Mouse (Mus musculus): ENCODE measurements around the gene Hist1h1e. TPM values are rescaled to one million over a fixed set of nuclear protein-coding genes. Genes with fewer than 3 reads are reported as not detected.
A peak's percentile ranks its signal among the peaks of the same experiment; 100 is the strongest.
"Not testable (repeated sequence)": the region's sequence is repeated elsewhere in the genome, so short reads cannot be mapped to it uniquely, and the experiment has no call there.

Hist1h1e gene
- polyA plus RNA-seq (2016; fragmentation: Nextera tagmentation; extraction: Ambion mirVana), result 19.6 and 20.6 TPM in 2 replicates

DNA sequence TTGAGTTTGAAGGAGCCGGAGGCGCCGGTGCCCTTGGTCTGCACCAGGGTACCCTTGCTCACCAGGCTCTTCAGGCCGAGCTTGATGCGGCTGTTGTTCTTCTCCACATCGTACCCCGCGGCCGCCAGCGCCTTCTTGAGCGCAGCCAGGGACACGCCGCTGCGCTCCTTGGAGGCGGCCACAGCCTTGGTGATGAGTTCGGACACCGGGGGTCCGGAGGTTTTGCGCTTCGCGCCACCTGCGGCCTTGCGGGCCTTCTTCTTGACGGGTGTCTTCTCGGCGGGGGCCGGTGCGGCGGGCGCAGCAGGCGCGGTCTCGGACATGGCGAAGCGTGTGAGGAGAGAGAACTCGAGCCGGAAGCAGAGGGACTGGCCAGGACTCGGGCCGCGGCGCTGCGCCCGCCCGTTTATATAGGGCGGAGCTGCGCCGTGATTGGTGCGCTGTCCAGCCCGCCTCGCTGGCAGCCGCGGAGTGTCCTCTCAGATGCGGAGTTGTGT lies at the start of gene Hist1h1e:
Gene Hist1h1e (minus strand): TSS at position 384 of the 497 bp plus-strand sequence.
- Histone ChIP-seq H3K4me3 (peak within 1 kb of the TSS; percentile 57), H3K27ac (peak within 1 kb of the TSS; percentile 91), H3K4me1 (peaks cover 18% of the 10 kb centered on the region)
- WGBS, result under 1% methylated on average over 53 of the region's 53 CpGs
- H3K36me3 ChIP-seq; H3K27me3 ChIP-seq (ENCODE audit: low read depth, poor library complexity, severe bottlenecking); H3K9me3 ChIP-seq (replicated peaks): not testable (repeated sequence)
- DNase-seq (ENCODE audit: low spot score), result peak; percentile 93

DNA sequence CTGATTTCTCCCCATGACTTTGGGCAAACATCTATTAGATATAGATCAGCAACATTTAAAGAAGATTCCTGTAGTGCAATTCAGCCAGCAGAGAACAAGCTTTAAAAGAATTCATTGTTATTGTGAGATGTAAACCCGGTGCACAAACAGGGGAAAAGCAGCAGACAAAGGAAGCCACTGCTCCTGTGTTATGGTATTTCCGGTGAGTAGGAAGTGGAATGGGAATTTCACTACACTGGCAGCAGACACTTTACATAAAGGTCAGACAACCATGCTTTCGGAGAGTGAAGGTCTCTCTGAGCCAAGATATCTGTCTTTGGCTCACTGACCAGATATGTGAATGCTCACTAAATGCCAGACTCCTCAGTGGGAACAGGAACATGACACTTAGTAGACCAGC lies 40.2 kb upstream of the Hist1h1e start:
- no peak overlapping the region for H3K4me3 ChIP-seq
- H3K36me3 ChIP-seq, result no peaks in the 10 kb centered on the region
- 87% methylated on average over 3 of the region's 3 CpGs for WGBS
- DNase-seq (ENCODE audit: low spot score), result no peak
- H3K27ac ChIP-seq, result no peak overlapping the region
- H3K27me3 ChIP-seq (ENCODE audit: low read depth, poor library complexity, severe bottlenecking), result no peaks in the 10 kb centered on the region
- H3K9me3 ChIP-seq (replicated peaks), result no peaks in the 10 kb centered on the region
- H3K4me1 ChIP-seq, result no peaks in the 10 kb centered on the region

DNA sequence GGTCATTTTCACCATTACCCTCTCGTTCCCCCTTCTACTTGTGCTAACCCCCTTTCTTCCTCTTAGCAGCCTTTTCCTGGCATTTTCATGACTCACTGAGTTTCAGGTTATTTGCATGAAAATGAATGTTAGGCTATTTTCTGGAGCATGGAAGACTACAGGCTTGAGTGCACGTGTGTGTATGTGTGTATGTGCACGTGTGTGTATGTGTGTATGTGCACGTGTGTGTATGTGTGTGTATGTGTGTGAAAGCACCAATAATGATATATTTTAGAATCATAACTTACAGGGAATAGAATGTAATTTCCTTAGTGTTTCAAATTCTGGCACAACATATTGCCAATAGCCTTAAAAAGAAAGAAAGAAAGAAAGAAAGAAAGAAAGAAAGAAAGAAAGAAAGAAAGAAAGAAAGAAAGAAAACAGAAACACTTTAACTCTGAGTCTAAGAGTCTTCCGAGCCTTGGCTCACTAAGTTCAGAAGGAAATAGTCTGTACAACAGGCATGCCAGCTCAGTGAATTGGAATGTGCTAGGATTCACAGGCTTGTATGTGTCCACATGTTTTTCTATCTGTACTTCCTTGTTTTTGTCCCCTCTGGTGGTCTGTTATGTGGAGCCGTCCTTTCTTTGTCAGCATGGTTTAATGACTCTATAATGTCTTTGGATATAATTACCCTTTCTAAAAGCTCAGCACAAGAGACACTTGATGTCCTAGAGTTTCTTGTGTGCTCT lies 37.4 kb upstream of the Hist1h1e start:
- Histone ChIP-seq H3K9me3 (replicated peaks) (no peaks in the 10 kb centered on the region), H3K36me3 (no peaks in the 10 kb centered on the region), H3K4me1 (no peaks in the 10 kb centered on the region), H3K4me3 (no peak overlapping the region), H3K27ac (no peak overlapping the region), H3K27me3 (ENCODE audit: low read depth, poor library complexity, severe bottlenecking) (no peaks in the 10 kb centered on the region)
- no peak for DNase-seq (ENCODE audit: low spot score)
- WGBS, result 81% methylated on average over 6 of the region's 6 CpGs

DNA sequence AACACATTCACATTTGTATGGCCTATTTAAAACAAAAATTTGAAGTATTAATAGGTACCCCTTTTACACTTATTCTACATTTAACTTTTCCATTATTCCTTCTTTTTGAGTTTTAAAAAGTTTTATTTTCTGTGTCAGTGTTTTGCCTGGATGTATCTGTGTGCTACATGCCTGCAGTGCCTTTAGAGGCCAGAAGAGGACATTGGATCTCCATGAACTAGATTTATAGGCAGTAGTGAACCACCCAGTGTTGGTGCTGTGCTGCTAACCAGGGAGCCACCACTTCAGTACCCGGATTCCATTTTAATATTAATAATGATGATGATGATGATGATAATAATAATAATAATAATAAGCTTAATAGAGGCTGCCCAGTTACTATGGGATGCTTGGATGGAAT lies 8.3 kb upstream of the Hist1h1e start:
- Histone ChIP-seq H3K4me3 (no peak overlapping the region), H3K27me3 (ENCODE audit: low read depth, poor library complexity, severe bottlenecking) (no peaks in the 10 kb centered on the region), H3K4me1 (no peaks in the 10 kb centered on the region), H3K27ac (no peak overlapping the region), H3K36me3 (no peaks in the 10 kb centered on the region), H3K9me3 (replicated peaks) (no peaks in the 10 kb centered on the region)
- 35% methylated on average over 1 of the region's 1 CpGs for WGBS
- DNase-seq (ENCODE audit: low spot score), result no peak

DNA sequence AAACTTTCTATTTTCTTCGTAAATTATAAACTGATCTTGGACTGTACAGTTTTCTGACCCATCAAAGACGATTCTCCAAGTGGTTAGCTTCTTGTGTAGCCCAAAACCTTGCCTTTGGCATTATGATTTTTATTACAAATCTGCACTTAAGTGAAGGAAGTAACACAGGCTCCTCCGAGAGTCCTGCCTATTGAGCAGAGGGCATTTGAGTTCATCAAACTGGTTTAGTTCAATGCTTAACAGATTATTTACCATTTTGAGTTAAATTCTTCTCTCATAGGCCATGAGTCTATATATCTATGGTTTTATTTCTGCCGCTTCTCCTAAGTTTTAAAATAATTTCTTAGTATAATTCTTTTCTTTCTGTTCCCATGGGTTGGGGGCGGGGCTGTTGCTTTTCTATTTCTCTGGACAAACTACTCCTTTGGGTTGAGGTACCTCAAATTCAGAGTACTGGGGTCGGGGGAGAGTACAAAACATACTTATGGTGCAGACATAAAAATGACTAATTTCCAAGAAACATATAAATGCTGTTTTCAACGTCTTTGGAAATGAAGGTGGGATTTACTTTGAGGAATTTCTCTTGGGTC lies 598 bp upstream of the Hist1h1e start:
- Histone ChIP-seq H3K9me3 (replicated peaks) (no peaks in the 10 kb centered on the region), H3K4me1 (peaks cover 18% of the 10 kb centered on the region), H3K36me3 (no peaks in the 10 kb centered on the region), H3K4me3 (peak overlapping the region; percentile 57), H3K27me3 (ENCODE audit: low read depth, poor library complexity, severe bottlenecking) (no peaks in the 10 kb centered on the region), H3K27ac (peak overlapping the region; percentile 91)
- WGBS, result 34% methylated on average over 7 of the region's 7 CpGs
- no peak for DNase-seq (ENCODE audit: low spot score)

DNA sequence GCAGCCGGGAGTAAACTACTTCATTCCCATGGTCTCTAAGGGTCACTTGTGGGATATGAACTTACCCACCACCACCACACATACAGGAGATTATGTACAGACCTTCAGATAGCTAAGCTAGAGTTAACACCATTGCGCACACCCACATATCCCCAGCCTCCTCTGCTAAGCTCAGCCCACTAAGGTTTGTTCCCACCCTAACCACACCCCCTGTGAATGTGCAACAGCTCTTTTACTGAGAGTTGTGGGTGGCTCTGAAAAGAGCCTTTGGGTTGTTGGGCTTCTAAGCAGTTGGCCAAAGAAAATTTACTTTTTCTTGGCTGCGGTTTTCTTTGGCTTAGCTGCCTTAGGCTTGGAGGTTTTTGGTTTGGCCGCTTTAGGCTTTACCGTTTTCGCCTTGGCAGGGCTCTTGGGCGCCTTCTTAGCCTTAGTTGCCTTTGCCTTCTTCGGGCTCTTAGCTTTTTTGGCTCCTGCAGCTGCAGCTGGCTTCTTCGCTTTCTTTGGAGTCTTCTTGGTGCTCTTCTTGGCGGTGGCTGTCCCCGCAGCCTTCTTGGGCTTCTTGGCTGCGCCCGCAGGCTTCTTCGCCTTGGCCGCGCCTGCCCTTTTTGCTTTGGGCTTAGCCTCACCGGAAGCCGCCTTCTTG lies 705 bp downstream of the Hist1h1e start:
- Histone ChIP-seq H3K27ac (peak overlapping the region; percentile 91), H3K27me3 (ENCODE audit: low read depth, poor library complexity, severe bottlenecking) (no peaks in the 10 kb centered on the region), H3K36me3 (no peaks in the 10 kb centered on the region), H3K4me3 (peak overlapping the region; percentile 57), H3K4me1 (peaks cover 18% of the 10 kb centered on the region), H3K9me3 (replicated peaks) (no peaks in the 10 kb centered on the region)
- WGBS, result under 1% methylated on average over 18 of the region's 18 CpGs
- peak; percentile 76 for DNase-seq (ENCODE audit: low spot score)

DNA sequence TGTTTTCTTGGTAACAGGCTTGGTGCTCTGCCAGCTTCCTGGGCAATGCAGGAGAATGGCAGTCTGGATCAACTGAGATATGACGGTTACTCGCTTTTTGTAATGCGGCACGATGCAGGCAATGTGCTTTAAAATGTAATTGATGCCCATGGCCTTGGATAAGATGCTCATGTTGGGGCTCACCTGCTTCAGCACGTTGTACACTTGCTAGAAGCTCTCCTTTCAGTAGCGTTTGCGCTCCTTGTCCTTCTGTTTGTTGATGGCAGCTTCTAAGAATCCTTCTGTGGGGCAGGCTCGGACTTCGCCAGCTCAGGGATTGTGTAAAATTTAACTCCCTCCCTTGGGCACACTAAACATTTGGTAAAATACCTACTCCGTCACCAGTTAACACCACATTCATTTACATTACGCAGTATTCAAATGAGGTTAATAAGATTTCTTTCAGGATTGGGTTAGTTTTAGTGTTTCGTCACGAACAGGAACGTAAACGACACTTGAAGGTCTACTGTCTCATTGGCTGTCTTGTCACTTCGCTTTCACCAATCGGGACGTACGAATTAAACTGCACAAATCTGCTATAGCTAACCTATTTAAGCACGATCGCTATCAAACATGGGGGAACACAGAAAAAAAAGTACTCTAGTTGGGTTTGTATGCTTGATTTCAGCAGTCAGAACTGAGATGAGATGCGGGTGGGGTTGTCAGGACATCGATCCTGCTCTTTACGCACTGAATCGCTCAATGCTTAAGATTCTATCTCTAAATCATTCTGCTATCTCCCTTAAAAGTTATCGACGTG lies 1.4 kb downstream of the Hist1h1e start, which contains the start of gene Hist1h2be:
Gene Hist1h2be (minus strand): TSS at position 392 of the 799 bp plus-strand sequence.
- Histone ChIP-seq H3K27me3 (ENCODE audit: low read depth, poor library complexity, severe bottlenecking) (no peaks in the 10 kb centered on the region), H3K27ac (peak within 1 kb of the TSS; percentile 91), H3K36me3 (no peaks in the 10 kb centered on the region), H3K4me1 (peaks cover 18% of the 10 kb centered on the region), H3K9me3 (replicated peaks) (no peaks in the 10 kb centered on the region), H3K4me3 (peak within 1 kb of the TSS; percentile 57)
- WGBS, result 1% methylated on average over 27 of the region's 27 CpGs
- peak; percentile 68 for DNase-seq (ENCODE audit: low spot score)

DNA sequence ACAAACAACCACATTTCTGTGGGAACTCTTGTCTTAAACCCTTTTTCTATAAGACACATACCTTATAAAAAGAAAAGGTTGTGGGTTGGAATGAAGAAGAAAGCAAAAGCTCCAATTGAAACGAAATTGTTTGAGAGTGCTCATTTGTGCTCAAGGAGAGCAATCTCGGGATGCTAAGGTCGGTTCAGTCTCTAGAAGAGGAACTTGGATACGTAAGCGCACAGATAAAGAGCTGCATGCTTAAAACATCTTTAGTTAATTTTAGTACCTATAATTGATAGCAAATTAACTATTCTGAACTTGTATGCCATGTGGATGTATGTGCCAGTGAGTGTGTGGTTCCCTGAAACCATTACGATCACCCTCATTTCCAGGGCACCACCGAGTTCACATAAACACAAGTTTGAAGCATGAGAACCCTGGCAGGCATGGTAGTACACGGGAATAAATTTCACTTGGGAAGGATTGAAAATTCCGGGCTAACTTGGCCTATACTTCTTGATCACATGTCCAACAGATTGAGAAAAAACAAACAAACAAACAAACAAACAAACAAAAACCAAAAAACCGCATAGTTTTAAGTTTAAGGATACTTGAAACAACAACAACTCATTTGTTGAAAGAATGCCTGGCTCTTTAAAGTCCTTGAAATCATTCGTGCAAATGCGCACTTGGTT lies 2.2 kb downstream of the Hist1h1e start:
- 61% methylated on average over 12 of the region's 12 CpGs for WGBS
- Histone ChIP-seq H3K4me3 (peak overlapping the region; percentile 57), H3K27ac (peak overlapping the region; percentile 91), H3K36me3 (no peaks in the 10 kb centered on the region), H3K4me1 (peaks cover 18% of the 10 kb centered on the region), H3K9me3 (replicated peaks) (no peaks in the 10 kb centered on the region), H3K27me3 (ENCODE audit: low read depth, poor library complexity, severe bottlenecking) (no peaks in the 10 kb centered on the region)
- no peak for DNase-seq (ENCODE audit: low spot score)

DNA sequence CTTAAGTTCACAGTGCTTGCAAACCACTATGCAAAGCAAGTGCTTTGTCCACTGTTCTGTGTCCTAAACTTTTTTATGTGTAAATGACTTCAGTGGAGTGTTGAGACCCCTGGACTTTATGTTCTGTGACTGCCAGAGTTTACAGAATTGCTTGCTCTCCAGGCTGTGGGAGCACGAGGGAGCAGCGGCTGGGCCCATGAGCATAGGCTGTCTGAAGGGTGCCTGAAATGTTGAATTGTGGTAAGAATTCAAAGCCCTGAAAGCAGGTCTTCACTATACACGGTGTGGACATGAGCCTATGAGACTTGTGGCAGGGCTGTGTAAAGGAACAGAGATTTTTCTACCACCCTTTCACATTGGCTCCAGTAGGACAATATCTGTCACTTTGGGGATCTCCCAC lies 10.7 kb downstream of the Hist1h1e start:
- Histone ChIP-seq H3K9me3 (replicated peaks) (no peaks in the 10 kb centered on the region), H3K4me1 (no peaks in the 10 kb centered on the region), H3K27ac (no peak overlapping the region), H3K4me3 (no peak overlapping the region), H3K27me3 (ENCODE audit: low read depth, poor library complexity, severe bottlenecking) (no peaks in the 10 kb centered on the region), H3K36me3 (no peaks in the 10 kb centered on the region)
- WGBS, result 90% methylated on average over 3 of the region's 3 CpGs
- no peak for DNase-seq (ENCODE audit: low spot score)

DNA sequence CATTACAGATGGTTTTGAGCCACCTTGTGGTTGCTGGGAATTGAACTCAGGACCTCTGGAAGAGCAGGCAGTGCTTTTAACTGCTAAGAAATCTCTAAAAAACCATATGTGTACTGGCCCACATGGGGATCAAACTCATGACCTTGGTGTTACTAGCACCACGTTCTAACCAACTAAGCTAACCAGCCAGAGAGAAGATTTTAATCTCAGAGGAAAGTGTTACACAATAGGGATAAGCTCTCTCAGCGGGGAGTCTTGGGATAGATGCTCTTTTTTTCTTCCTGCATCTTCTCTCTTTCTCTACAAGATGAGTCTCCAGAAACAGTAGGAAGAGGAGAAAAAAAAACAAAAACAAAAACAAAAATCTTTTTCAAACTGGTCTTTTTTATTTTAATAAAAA lies 12.0 kb downstream of the Hist1h1e start:
- Histone ChIP-seq H3K4me1 (no peaks in the 10 kb centered on the region), H3K9me3 (replicated peaks) (no peaks in the 10 kb centered on the region), H3K36me3 (no peaks in the 10 kb centered on the region), H3K27ac (no peak overlapping the region), H3K27me3 (ENCODE audit: low read depth, poor library complexity, severe bottlenecking) (no peaks in the 10 kb centered on the region), H3K4me3 (no peak overlapping the region)
- DNase-seq (ENCODE audit: low spot score), result no peak
- 68% methylated on average over 2 of the region's 2 CpGs for WGBS

DNA sequence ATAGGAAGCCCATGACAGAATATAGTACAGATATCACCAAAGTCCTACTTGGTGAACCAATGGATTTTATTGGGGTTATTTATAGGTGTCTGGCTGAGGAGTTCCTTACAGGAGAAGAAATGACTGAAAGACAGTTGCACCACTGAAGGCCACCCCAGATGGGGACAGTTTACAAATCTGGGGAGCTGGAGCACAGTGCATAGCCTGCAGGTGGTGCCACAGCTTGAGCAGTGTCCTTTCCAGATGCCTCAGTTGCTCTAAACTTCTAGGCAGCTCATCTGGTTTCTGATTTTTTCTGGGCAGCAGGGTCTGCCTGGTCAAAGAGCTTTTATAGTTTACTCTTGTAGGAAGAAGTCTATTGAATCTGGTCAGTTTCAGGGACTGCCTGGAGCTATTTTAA lies 12.5 kb downstream of the Hist1h1e start:
- H3K27me3 ChIP-seq (ENCODE audit: low read depth, poor library complexity, severe bottlenecking), result no peaks in the 10 kb centered on the region

DNA sequence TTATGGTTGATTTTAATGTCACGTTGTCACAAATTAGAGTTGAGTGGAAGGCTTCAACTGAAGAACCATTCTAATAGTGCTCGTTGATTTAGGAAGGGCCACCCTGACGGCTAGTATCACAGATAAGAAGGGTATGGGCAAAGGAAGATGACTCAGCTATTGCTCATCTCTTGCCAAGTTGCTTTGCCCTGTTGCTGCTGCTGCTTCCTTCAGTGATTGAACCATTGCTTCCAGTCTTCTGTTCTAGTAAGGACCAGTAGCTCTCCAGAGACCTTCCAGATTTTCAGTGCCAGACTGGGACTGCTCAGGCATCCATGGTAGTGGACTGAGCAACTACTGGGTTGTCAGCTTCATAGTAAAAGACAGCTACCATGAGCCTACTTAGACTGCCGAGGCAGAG lies 13.1 kb downstream of the Hist1h1e start:
- WGBS, result 92% methylated on average over 4 of the region's 4 CpGs
- H3K9me3 ChIP-seq (replicated peaks), result no peaks in the 10 kb centered on the region

More for the DNA sequence above, 12.5 kb downstream of the Hist1h1e start:
- Histone ChIP-seq H3K9me3 (replicated peaks) (no peaks in the 10 kb centered on the region), H3K36me3 (no peaks in the 10 kb centered on the region), H3K27ac (no peak overlapping the region), H3K4me1 (no peaks in the 10 kb centered on the region), H3K4me3 (no peak overlapping the region)
- DNase-seq (ENCODE audit: low spot score), result no peak

More for the DNA sequence above, 13.1 kb downstream of the Hist1h1e start:
- Histone ChIP-seq H3K36me3 (no peaks in the 10 kb centered on the region), H3K4me3 (no peak overlapping the region), H3K27me3 (ENCODE audit: low read depth, poor library complexity, severe bottlenecking) (no peaks in the 10 kb centered on the region), H3K27ac (no peak overlapping the region), H3K4me1 (no peaks in the 10 kb centered on the region)
- no peak for DNase-seq (ENCODE audit: low spot score)
